Mouse (Mus musculus) yolk sac, embryonic 10.5 days (tissue): ENCODE data around the gene Zfp239.
A peak's percentile ranks its signal among the peaks of the same experiment; 100 is the strongest.

Source experiments
- DNase-seq: peaks from one replicate; pipeline ENCODE4 v3.0.0-alpha.2; 2017; ENCODE audit warnings: low spot score

The Zfp239 gene

DNA sequence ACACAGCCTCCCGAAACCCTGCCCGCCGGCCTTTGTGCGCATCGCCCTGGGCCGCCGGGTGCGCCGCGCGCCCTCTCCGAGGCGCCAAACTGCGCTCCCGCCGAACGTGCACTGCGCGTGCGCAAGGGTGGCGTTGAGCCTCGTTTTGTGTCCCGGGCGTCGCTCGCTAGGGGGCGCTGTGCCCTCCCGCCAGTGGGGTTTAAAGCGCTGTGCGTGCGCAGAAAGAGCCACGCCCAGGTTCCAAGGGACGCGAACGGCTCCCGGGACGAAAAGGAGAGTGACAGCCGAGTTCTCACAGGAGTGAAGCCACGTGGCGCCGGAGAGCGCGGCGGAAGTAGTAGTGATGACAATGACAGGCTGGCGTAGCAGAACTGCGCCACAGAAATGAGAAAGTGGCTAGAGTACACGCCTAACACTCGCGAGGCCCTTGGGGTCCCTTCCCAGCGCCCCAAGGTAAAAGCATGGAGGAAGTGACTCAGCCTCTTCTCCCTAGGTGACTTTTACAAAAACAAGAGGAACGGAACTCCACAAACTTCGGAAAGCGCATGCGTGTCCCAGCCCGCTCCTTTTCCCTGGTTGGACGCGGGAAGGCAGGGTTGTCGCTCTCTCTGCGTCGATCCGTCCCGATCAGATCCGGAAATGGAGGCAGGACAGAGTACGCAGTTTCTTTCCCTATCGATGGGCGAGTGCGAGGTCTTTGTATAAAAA, 17.7 kb downstream of the Zfp239 start:
- DNase-seq, result peak; percentile 98

DNA sequence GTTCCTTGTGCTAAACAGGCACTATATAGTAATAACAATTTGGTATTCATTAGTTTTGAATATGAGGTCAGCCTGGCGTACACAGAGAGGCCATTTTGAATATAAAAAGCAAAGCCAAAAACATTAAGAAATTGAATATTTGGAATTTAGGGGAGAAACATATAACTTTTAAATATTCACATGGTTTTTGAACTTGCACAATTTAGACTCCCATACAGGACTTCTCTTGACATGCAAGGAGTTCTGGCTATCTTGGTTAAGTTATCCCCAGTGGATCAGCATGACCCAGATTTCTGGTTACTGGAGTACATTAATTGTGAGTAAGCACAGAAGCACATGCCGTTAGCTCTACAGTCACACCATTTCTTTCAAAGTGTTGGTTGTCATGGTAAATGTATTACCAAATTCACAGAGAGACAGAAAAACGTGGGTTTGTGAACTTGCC, 18.5 kb downstream of the Zfp239 start:
- DNase-seq, result no peak

DNA sequence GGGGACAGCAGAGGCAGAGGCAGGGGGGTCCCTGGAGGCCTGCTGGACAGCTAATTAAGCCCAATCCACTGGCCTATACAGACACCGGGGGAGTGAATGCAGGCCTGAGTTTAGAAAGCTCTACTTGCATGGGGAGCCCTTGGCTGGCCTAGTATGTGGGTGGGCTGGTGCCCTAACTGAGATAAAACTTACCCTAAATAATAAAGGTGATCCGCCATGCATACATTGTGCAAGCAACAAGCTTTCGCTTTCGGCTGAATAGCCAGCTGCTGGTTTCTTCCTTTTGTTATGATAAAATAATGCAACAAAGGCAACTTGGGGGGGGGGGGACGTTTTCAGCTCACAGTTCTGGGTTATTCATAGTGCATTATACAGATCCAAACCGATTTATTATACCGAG, 19.3 kb downstream of the Zfp239 start:
- no peak for DNase-seq

- DNase-seq, result no peak
Observed at GRCm38 (mm10) chr6:117881997-117882396, 20.1 kb downstream of the Zfp239 start.

DNA sequence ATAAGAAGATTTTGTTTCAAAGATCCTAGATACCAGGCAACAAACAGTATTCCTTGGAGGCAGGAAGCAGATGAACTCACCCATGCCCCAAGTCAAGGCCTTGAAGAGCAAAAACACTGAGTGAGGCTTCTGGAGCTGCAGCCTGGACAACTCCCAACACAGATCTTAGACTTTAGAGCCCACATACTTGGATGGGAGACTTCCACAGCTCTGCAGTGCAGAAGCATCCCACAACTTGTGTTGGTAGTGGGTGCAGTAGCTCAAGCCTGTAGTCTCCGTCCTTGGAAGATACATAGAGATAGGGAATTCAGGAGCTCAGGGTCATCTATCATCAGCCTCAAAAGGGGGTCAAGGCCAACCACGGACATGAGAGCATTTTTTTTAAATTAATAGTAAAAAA, 24.0 kb downstream of the Zfp239 start:
- no peak for DNase-seq

DNA sequence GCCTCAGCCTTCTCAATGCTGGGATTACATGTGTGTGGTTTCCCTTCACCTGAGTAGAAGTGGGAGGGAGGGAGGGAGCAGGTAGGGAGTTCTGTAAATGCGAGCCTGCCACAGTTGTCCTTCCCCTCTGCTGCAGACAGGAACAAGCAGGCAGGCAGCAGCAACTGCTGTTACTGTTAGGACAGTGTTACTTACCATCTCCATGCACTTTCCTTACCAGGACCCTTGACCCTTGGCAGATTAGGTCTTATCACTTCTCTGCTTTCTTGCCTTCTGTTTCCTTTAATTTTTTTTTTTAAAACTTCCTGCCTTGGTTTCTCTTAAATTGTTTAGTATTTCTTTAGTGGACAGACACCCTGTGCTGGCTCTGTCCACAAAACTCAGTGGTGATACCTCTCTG, 26.1 kb downstream of the Zfp239 start:
- DNase-seq, result no peak

DNA sequence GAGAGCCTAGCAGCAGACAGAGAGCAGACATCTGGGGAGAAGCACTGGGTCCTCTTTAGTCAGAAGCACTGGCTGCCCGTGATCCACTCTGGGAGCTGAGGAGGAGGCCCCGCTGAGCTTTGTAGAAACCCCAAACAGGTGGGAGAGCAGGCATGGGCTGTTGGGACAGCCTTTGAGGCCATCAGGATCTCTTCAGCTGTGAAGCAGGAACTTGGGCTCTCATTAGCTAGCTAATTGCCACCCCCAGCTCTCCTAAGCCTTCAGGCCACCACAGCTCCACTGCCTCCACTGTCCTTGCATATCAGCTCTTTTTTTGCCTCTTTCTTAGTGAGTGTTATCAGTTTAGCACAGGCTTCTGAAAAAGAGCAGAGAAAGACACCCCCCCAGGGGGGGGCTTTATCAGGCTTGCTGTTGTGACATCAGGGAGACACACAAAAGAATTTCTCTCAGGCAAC, 26.8 kb downstream of the Zfp239 start:
- no peak for DNase-seq

DNA sequence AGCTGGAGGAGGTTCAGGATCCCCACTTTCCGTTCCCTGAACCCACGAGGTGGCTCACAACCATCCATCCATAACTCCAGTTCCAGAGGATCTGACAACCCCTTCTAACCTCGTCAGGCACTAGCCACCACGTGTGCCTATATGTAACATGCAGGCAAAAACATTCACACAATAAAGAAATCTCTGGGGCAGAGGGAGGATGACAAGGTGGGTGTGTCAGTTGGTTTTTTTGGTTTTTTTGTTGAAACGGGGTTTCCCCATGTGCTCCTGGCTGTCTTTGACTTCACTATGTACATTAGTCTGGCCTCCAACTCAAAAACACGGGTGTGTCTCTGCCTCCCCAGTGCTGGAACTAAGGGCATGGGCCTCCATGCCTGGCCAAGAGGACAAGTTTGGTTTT, 28.4 kb downstream of the Zfp239 start:
- no peak for DNase-seq

DNA sequence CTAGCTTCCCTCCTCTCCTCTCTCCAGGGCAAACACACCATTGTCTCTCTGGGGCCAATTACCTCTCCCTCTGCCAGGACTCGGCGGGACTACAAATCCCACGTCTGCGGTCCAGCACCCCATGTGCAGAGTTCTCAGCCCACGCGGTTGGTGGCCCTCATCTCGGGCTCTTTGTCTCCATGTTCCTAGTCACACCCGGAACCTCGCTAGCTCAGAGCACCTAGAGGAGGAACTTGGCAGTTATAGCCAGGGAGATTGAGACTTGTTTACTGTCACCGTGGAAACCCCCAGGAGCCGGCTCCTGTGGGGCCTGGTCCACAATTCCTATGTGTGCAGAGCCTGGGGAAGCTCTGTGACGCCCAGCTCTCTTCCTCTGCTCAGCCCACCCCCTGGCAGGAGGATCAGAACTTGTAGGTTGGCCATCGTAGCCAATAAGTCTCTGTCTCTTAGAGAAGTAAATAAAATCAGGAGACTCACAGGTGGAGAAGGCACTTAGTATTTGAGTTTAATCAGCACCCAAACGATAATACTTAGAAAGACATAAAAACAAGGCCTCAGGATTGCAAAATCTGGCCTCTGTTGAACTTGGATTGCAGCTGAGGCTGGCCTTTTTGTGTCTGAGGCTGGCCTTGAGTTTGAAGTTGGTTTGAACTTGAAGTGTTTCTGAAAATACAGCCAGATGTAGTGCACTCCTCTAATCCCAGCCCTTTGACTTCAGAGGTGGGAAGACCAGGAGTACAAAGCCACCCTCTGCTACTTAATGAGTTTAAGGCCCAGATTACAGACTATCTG, 29.7 kb downstream of the Zfp239 start:
- DNase-seq, result no peak

- DNase-seq, result no peak
Observed at GRCm38 (mm10) chr6:117892386-117892785, 30.5 kb downstream of the Zfp239 start.

DNA sequence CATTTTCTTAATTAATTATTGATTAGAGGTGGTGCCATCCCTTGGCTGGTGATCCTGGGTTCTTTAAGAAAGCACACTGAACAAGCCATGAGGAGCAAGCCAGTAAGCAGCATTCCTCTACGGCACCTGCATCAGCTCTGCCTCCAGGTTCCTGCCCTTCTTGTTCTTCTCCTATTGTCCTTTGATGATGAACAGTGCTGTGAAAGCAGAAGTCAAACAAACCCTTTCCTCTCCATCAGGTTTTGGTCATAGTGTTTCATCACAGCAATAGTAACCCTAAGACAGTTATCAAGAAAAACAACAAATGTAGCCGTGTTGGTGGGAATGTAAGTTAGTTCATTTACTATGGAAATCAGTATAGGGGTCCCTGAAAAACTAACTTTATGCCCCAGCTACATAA, 31.5 kb downstream of the Zfp239 start:
- DNase-seq, result no peak

DNA sequence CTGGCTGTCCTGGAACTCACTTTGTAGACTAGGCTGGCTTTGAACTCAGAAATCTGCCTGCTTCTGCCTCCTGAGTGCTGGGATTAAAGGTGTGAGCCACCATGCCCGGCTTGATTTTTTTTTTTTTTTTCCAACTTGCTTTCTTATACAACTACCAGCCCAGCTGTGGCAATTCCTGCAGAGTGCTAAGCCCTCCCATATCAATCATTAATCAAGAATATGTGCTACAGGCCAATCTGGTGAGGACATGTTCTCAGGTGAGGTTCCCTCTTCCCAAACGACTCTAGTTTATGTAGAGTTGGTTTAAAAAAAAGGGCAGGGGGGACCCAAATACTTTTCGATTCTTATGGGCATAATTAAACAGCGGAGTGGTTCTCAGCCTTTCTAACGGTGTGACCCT, 35.9 kb downstream of the Zfp239 start:
- DNase-seq, result no peak

DNA sequence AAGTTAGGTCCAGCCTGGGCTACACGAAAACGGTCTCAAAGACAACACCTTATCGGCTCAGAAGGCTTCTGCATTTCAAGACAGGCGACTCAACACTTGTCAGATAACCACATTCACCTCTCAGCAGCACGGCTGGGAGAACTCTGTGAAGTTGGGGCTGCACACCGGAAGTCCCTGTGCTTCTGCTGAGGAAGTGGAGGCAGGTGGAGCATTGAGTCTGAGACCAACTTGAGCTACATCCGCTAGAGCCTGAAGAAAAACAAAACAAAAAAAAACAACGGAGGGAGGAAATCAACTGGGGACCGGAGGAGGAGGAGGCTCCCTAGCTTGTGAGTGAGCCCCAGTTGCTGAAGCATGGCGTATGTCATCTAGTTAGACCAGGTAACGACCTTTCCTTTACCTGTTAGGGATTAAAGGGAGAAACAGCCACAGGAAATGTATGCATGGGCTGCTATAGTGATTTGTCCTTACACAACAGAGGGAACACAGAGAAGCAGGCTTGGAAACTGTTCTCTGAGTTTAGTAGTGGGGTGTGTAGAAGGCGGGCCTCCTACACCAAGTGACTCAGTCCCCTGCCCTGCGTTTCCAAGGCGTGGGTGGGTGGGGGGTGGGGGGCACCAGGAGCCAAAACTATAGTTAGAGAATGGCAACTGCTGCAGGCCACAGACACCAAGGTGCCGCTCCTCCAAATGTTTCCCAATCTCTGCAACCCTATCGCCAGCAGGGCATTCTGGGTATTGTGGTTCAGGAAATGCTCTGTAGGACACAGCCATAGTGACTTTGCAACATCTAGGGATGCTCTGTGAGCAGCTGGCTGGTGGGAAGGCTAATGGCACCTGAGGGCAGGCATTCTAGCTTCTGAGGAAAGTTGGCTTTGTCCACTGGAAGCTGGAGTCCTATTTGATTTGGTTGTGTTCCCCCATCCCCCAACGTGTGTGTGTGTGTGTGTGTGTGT, 38.5 kb downstream of the Zfp239 start, which contains the start of gene Hnrnpf:
Hnrnpf (plus strand) TSS at position 199 of the 955 bp plus-strand sequence.
- no peak for DNase-seq

DNA sequence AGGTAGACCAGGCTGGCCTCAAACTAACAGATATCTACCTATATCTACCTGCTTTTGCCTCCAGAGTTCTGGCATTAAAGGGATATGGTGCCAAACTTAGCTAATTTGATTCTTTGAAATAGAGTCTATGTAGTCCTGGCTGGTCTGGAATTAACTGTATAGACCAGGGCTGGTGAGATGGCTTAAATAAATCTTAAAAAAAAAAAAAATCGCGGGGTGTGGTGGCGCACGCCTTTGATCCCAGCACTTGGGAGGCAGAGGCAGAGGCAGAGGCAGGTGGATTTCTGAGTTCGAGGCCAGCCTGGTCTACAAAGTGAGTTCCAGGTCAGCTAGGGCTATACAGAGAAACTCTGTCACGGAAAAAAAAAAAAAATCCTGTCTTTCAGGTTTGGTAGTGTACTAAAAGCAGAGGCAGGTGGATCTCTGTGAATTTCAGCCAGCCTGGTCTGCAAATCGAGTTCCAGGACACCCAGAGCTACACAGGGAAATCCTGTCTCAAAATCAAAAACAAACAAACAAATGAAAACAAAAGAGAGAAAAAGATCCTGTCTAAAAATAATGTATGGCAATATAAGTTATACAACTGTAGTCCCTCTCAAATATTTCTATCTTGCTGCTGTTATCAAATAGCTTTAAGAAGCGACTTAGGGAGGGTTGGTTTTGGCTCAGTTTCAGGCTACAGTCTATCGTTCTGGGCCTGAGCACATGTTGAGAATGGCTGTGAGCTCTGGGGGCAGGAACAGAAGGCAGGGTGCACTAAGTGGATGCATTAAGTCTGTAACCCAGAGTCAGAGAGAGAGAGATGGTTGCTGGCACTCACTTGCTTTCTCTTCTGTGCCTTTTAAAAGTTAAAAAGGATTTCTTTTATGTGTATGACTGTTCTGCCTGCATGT, 39.9 kb downstream of the Zfp239 start:
- DNase-seq, result no peak

- no peak for DNase-seq
Observed at GRCm38 (mm10) chr6:117902556-117902955, 40.7 kb downstream of the Zfp239 start.

DNA sequence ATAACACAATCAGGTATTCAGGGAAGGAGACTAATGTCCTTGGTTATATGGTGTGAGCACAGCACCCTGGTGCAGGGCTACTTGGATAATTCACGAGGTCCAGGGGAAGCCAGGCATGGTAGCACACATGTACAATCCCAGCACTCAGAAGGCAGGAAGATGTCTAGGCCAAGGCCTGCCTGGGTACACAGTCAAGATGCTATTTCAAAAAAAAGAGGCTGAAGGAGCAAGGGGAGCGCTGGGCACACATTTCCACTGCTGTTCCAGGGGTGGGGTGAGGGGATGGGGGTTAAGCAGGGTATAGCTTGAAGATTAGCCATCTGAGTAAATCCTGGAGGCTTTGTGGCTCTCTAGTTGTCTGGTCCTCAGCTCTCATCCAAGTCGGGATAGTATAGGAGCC, 41.9 kb downstream of the Zfp239 start:
- no peak for DNase-seq

GRCm38 (mm10) chr6:117905260-117905930, 43.5 kb downstream of the Zfp239 start:
- DNase-seq, result no peak

- no peak for DNase-seq
Observed at GRCm38 (mm10) chr6:117906015-117906531, 44.2 kb downstream of the Zfp239 start.

DNA sequence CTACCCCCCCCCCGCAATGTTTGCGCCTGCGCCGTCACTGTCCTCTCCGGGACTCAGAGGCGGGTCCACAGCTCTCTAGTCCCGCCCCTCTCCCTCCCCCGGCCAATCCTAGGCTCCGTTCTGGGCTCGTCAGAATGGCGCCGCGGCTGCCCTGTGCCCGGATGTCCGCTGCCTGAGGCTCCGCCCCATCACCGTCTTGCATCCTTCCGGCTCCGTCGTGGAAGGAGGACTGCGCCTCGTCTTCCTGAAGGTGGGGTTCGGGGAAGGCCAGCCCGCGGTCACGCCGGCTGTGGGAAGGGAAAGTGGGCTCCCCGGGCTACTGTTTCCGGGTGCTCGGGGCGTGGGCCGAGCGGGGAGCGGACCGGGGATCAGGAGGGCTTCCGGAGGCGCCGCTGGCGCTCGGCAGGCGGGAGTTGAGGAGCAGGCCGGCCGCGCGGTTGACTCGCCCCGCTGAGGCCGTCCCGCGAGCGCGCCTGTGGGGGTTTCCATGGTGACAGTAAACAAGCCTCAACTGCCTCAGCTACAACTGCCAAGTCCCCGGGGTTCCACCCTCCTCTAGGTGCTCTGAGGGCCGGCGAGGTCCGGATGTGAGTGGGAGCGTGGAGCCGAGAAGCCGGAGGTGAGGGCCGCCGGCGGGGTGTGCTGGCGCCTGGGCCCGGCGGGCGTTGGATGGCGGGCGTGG, 44.8 kb downstream of the Zfp239 start:
- DNase-seq, result peak; percentile 98
